Mouse (Mus musculus) adrenal gland, adult 2 months (tissue): ENCODE measurements at regions not wholly inside any gene's neighbourhood (a gene's known extent, or its start where the extent isn't known, plus 50 kb on each side); places are given as distances from the start of the nearest gene placed in this dataset.
A peak's percentile ranks its signal among the peaks of the same experiment; 100 is the strongest.

Experiments used
- DNase-seq: peaks from one replicate; pipeline ENCODE4 v3.0.0; 2021

DNA sequence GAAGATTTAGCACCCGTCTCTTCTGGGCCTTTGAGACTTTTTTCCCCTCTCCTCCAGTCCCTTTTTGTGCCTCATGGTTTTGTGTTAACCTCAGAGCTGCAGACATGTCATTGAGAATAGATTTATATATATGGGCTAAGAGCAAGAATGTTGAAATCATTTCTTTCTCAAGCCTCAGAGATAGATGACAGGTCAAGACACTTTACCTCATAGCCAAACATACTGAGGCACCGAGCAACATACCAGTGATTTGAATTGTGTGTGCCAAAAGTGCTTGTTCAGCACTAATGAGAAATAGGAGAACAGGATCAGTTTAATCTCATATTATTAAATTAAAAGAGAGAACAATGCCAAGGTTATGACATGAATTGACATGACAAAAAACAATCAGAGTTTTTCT is 464.2 kb upstream of the Marcks start:
- peak; percentile 21 for DNase-seq

DNA sequence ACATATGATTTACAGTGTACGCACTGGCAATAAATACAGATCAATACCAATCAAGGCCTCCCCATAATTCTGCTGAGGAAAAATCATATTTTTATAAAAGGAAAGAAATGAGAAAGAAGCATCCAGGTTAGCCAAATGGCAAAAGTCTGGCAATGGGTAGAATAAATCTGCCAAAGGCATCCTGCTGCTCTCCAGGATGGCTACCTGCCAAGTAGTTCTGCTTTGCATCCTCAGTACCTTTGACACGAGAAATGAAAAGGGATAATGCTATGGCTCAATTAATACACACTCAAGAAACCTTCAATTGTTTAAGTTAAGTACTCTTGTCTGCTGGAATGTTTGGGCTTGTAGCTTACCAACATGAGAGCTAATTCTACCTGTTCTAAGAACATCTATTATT is 451.2 kb upstream of the Marcks start:
- no peak for DNase-seq

DNA sequence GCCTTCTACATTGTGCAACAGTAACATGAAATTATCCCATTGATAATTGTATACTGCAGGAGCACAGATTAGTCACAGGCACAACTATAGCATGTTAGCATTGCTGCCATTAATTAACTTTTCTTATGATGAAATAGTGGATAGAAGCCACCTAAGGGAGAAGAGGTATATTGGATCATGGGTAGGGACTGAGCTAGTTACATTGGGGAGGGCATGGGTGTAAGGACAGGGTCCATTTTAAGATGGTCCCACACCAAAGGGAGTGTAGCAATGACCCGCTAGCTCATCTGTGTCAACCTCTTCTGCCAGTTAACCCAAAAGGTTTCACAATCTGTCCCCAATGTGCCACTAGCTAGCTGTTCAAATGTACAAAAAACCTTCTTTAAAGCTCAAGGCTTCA is 450.3 kb upstream of the Marcks start:
- no peak for DNase-seq

DNA sequence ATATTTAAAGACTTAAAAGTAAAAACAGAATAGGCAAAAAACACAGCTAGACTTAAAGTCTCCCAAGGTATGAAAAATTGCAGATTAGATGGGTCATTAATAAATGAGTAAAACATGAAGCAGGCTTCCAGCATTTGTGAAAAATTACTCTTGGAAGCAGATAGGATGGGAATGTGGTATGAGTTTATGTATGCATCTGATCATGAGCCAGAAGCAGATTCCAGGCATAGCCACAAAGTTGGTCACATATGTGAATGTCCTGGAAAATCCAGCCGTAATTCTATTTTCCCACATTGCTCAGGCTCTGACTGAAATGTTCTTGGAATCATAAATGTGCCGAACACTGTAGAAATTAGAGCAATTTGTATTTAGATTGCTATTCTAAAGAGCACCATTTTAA is 432.5 kb upstream of the Marcks start:
- no peak for DNase-seq

DNA sequence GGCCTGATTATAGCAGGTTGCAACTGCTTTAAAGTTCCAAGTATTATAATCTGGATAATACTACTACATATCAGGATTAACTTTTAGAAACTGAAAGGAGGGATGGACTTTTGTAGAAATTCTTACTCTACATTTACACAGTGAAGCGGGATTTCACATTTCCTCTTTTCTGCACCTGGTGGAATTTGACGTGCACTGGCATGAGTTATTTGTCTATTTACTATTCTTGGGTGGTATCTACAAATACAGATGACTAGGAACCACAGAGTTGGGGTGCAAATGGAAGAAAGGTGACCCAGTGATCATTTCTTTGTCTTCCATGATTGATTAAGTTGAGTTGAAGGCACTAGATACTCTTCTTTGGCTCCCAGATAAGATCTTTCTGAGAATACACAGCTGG is 423.0 kb upstream of the Marcks start:
- no peak for DNase-seq

DNA sequence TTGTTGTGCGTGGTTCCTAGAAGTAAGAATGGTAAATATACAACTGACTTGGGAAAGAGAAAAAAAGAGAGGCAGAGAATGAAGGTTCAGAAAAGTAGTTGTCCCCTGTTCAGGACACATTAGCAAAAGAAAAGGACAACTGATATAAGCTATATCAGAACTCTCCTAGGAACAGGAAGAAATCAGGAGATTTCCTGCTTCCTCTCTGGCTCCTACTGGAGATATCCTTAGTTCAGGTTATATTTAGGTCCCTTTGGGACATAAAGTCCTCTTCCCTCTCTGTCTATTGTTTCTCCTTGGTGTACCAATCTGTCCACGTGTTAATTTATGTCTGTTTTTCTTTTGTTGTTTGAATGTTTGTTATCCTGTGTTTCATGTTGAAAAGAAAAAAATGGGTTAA is 410.7 kb upstream of the Marcks start:
- DNase-seq = no peak

DNA sequence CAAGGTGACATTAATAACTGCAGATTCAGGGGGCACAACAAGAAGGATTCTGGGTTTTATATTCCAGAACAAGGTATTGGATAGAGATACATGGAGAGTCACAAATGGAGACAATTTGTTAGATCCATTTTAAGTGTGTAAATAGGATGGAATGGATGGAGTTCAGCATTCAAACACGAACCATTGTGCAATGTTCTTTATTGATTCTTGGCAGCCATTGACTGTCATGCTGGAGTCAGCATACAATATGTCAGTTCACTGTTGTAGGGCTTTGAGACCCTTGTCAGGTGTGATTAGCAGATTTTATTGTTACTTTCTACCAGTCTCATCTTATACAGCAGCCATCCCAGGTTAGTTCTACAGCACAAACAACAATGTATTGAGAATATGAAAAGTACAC is 402.0 kb upstream of the Marcks start:
- DNase-seq = no peak

DNA sequence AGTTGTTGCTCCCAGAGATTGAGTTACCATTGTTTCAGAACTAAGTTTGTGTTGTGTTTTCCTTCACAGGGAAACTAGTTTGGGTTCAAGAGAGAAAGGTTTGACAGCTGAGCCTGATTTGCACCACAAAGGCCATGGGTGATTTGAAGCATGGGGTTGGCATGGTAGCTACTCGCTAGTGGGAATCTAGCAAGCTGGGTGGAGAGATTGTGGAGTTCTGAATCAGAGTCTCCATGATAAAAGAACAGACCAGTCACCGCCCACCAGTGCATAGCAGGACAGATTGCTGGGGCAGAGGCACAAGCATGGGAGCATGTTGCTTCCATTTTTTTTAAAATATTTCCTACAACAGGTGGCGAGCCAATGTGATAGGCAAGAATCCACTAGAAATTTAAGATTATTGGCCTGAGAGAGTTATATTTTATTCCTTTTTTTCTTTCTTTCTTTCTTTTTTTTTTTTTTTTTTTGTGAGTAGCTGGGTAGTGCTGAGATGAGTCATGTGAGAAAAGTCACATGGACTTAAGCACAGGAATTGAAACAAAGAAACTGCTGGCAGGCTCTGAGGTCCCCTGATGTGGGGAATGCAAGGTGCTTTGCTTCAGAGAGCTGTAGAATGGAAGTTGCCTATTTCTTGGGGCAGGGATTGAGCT is 367.4 kb upstream of the Marcks start:
- DNase-seq = no peak

DNA sequence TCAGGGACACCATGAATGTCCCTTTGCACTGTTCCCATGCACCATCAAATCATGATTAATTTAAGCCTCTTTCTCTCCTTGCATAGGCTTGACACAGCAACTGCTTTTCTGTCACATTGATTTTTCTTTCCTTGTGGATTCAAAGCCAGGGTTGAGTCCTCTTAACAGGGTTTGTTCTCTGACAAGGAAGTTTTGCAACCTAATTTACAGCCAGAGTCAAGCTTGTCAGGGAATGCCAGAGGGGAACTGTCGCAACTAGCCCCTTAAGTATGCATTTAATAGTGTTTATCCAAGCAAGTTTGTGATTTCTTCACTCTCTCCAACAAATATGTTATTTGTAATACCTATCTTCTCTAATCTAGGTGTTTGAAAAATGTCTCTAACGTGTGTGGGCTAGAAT is 365.7 kb upstream of the Marcks start:
- DNase-seq = peak; percentile 25

DNA sequence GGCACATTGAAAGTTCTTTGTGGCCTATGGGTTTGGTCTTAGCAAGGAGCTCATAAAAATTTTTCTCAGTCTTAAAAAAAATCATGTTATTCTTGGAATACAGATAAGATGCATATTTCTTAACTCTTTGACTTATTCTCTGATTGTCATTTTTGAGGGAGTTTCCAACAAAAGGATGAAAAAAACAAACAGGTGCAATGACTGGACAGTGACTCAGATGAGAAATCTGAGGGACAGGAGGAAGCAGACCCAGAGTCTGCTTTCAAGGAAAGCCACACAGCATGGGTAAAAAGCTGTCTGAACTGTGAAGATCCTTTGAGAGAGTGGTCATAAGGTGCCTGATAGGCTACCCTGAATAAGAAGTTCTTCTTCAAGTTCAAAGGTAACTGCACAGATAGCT is 363.8 kb upstream of the Marcks start:
- no peak for DNase-seq

DNA sequence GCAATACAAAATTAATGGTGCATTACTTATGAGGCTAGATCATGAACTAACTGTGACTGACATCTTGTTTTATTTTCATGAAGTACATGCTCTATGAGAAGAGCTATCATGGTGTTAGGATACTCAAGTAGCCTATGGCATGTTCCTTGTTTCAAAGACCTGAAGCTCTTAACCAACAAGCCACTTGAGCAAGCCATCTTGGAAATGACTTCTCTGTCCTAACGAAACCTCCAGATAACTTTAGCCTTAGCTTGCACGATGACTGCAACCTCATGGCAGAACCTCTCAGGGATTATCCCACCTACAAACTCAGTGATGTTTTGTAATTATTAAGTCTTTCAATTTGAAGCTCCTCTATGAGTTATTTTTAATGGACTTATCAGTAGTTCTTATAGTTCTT is 362.3 kb upstream of the Marcks start:
- no peak for DNase-seq

DNA sequence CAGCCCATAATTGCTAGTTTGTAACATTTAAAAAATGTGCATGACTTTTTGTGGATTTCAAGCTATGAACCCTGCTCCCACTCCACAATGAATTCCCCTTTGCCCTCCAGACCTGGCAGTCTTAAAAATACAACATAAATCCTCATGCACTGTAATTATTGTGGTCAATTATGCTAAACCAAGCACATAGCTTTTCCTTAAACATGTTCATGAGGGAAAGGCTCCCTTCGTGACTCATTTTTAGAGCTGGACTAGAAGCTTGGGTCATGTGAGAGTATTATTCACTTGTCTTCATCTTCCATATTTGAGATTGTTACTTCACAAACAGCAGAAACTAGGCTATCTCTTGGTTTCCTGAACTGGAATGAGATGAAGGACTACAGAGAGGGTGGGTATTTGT is 356.7 kb upstream of the Marcks start:
- no peak for DNase-seq

DNA sequence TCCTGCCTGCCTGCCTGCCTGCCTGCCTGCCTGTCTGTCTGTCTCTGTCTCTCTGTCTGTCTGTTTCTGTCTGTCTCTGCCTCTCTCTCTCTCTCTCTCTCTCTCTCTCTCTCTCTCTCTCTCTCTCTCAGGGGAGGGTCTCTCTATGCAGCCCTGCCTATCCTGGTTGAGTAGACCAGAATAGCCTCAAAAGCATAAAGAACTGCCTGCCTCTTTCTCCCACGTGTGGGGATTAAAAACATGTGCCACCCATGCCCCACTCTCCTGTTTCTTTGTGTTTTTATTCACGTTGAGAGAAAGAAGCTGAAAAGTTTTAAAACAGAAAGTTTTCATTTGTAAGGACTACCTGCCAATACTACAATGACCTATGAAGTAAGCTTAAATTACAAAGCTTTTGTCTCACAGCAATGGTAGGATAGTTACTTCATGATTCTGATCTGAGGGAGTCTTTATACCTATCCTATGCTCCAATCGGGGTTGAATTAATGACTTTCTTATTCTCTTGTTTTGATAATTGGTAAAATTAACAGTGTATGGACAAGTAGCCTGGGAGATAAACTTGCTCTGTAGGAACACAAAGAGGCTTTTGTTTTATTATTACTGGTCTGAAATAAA is 355.9 kb upstream of the Marcks start:
- DNase-seq = no peak

DNA sequence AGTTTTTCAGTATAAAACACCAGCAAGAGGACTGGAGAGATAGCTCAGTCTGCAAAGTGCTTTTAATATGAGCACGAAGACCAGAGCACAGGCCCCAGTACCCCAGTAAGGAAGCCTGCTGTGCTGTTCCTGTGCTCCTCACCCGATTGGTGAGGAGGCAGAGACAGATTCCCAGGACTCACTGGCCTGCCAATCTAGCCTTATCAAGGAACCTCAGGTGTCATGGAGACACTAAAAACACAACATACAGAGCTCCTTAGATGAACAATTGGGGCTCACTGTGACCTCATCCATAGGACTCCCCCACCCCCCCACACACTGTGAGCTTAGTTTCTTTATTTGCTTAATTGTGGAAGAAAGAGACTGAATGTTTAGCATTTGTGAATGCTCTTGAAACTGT is 355.4 kb upstream of the Marcks start:
- no peak for DNase-seq

DNA sequence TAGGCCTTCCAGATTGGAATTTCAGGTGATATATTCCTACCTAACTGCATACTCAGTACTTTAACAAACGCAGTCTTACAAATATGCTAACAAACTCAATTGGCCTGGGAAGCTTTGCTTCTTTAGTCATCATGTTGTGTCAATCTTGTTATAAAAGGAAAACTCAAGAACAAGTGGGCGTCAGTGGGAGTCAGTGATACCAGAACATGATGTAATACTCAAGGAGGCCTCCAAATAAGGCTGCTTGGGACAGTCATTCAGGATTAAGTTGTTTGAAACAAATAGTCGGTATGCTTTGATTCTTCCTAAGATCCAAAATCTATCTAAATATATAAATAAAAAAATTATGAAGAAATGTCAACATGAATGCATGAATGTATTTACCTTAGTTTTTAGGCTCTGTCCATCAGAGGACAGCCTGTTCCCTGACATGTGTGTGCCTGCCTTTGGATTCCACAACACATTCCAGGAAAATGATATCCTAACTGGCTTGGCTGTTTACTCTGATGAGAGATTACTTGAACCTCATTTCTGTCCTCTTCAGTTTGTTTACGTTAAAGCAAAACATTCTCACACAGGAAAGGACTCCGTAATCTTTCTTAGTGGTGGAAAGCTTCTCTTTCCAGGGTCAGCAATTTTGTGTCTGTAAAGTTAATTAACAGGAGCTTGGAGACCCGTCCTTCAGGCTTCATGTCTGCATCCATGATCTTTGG is 345.7 kb upstream of the Marcks start:
- DNase-seq = no peak

DNA sequence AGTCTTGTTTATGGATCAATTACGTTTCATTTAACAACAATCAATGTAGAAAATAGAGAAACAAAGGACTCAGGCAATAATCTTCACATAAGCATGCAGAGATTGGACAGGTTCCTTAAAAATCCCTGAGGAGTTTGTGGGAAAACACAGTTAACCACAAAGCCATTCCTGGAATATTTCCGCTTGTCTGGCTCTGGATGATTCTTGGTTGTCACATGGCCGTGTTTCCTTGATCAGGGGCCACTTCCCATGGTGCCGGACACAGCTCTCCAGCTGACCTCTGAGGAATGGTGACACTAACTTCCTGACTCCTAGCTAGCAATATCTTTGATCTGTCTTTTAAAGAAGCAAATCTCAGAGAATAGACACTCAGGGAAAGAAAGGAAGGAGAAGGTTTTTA is 344.8 kb upstream of the Marcks start:
- peak; percentile 35 for DNase-seq

DNA sequence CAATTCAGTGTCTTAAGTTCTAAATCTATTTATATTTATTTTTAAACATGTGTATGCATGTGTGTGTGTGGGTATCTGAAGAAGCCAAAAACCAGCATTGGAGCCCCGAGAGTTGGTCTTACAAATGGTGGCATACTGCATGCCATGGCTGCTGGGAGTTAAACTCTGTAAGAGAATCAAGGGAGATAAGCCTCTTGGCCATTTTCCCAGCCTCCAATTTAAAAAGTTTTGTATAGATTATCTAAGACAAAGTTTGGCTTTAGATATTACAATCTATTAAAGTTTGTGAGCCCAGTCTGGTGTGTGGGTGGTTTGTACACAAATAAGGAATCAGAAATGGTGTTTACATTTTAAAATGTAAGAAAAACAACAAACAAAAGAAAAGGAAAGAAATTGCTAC is 343.2 kb upstream of the Marcks start:
- DNase-seq = no peak

DNA sequence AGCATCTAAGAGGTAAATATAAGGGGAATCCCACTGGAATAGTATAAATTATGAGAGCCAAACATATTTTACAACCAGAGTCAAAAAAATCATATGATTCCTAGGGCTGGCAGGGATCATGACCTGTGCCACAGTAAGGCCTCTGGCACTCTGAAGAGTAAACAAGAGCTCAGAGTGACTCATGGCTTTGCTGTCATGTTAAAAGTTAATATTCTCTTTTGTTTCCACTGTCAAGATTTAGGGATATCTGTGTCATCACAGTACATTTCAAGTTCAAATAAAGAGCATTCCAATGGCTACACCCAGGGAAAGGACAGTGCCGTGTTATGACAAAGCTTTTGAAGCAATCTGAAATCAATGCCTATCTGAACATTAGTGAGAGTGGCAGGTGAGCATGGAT is 341.6 kb upstream of the Marcks start:
- DNase-seq = peak; percentile 43

DNA sequence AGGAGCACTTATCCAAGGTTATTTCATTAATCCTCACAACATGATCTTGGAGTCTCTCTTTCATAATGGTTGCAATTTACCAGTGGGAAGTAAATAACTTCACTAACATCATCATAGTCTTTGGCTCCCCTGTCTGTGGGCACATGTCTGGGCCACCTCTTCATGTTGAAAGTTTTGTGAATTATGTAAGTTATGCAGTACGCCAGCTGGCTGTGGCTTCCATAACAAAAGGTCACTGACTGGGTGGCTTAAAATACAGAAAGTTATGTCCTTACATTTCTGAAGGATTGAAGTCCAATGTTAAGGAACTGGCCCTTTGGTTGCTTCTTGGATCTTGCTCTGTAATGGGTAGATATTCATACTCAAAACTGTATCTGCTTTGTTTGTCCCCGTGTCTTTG is 339.4 kb upstream of the Marcks start:
- peak; percentile 49 for DNase-seq

DNA sequence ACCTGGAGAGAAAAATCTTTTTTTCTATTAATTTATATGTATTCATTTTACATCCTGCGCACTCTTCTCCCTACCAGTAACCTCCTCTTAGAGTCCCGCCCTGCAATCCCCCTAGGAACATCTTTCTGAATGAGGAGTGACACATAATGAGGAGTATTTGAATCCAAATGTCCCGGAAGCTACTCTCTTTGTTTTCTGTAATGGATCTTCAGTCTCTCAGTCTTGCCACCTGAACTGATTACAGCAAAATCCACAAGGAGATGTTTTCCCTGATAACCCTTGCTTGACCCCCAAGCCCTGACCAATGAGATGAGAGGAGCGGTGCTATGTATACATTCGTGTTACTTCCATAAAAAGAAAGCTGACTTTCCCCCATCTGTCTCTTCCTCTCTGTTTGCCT is 334.4 kb upstream of the Marcks start:
- DNase-seq = no peak

DNA sequence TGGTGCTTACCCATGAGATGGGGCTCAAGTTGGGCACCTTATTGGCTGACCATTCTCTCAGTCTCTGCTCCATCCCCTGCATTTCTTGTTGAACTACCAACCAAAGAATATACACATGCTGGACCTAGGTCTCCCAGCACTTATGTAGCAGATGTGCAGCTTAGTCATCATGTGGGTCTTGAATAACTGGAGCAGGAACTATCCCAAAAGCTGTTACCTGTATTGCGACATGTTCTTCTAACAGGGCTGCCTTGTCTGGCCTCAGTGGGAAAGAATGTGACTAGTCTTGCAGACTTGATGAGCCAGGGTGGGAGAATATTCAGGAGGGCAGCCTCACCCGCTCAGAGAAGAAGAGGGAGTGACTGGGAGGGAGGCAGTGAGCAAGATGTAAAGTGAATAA is 318.7 kb upstream of the Marcks start:
- DNase-seq = no peak

DNA sequence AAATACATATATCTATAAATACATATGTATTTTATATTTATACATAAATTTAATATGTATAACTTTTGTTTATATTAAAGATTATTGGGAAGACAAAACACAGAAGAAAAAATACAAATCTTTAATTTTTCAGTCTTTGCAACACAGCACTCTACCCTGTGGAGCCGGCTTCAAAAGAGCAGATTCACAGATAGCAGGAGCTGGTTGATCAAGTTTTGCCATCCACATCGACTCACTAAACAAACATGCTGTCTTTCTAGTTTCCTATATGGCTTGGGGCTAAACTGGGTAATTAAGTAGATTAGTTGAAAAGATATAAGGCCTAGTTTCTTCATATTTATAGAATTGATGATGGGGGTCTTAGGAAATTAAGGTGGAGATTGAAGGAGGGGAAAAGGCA is 311.2 kb upstream of the Marcks start:
- no peak for DNase-seq

DNA sequence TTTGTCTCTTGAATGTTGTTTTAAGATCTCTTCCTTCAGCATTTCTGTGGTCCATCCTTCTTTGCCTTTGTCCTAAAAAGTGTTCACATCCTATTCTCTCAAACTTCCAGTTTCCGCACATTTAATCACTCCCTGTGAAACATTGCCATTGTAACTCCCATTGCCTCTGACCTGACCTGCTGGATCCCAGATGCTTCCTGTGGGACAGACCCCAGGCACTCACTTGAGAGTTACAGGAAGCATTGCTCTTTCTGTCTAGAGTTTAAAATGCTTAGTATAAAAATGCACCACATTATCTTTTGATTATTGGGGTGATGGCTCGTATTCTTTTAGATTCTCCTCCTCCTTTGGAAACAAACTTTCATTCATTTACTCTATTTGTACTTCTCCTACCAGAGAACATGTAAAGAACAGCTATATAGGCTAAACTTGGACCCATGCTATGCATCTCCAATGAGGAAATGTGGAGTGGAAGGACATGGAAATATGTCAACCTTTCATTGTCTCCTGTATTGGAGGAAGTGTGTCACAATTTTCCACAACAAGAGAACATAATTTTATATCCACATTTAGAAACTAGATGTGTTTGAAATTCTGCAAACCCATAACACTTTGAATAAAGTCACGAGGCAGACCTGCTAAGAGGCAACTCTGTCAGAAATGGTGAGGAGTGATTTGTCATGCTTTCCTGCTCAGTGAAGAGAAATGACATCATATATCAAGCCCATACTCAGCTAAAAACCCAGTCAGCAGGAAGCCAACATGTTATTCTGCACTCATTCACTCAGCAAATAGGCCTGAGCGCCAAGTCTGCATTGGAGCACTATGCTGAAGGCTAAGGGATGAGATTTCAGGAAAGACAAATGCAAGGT is 308.8 kb upstream of the Marcks start:
- peak; percentile 36 for DNase-seq
